20 mouse cellular contexts compared by ENCODE assay signal in the genomic region with DNA sequence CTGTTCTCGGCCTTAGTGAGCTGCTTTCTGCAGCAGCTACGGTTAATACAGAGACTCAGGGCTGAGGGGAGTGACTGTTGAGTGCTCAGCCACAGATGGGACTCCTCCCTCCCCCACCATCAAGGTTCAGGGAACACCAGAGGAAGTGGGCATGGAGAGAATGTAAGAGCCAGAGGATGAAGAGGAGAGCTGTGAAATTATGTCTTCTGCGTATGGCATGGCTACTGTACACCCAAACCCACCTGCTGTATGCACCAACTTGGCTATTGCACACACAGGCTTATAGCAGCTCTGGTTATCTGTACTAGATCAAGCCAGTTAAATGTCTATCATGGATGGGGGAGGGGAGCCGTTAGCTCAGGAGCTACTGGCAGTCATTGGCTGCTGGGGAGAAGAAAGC. TPM values are rescaled to one million over a fixed set of nuclear protein-coding genes. Genes with fewer than 3 reads are reported as not detected.
DNase-seq lines count a peak whose midpoint lies in the region; ATAC-seq lines count a peak whose summit lies in the region.
"Had no signal": no experiment of that assay in that cellular context is flagged by ENCODE, and none has a peak within 500 bp of the region (broad histone marks: within the 10 kb centered on the region; RNA-seq: fewer than 3 reads in every experiment).

No protein-coding gene starts in this region.

- H3K4me1 ChIP-seq in liver, embryonic 15.5 days (replicated peaks), result peaks cover 60% of the 10 kb centered on the region
- no peaks in the 10 kb centered on the region for H3K4me1 ChIP-seq in hindbrain, embryonic 10.5 days (replicated peaks)
- H3K4me1 ChIP-seq: neural tube, embryonic 12.5 days had no signal

- no peak for ATAC-seq in CD4-positive, CD25-positive, alpha-beta regulatory T cell, adult 4 months
- ATAC-seq in liver, embryonic 15.5 days (ENCODE audit: insufficient read depth), result no peak
- ATAC-seq: forebrain, embryonic 16.5 days; intestine, embryonic 15.5 days had no signal

- H3K4me3 ChIP-seq in liver, embryonic 15.5 days (replicated peaks), result no peak overlapping the region
- H3K4me3 ChIP-seq in hindbrain, embryonic 10.5 days, result no peak overlapping the region
- H3K4me3 ChIP-seq: embryonic facial prominence, embryonic 13.5 days; intestine, embryonic 15.5 days; kidney, embryonic 15.5 days; limb, embryonic 10.5 days; midbrain, embryonic 10.5 days; neural tube, embryonic 12.5 days had no signal

- peaks cover 9% of the 10 kb centered on the region for H3K36me3 ChIP-seq in liver, embryonic 15.5 days (replicated peaks)
- H3K36me3 ChIP-seq in hindbrain, embryonic 10.5 days, result peaks cover 17% of the 10 kb centered on the region
- H3K36me3 ChIP-seq: embryonic facial prominence, embryonic 13.5 days; intestine, embryonic 15.5 days; kidney, embryonic 15.5 days; neural tube, embryonic 12.5 days had no signal

- H3K27ac ChIP-seq in liver, embryonic 15.5 days (replicated peaks), result peak overlapping the region; percentile 48; the same call in 1 of the 2 replicates
- no peak overlapping the region for H3K27ac ChIP-seq in hindbrain, embryonic 10.5 days
- H3K27ac ChIP-seq: embryonic facial prominence, embryonic 13.5 days; hindbrain, embryonic 14.5 days; intestine, embryonic 15.5 days; kidney, embryonic 15.5 days; limb, embryonic 10.5 days; midbrain, embryonic 10.5 days; neural tube, embryonic 12.5 days had no signal

- DNase-seq in CD4-positive, CD25-positive, alpha-beta regulatory T cell, adult 2 months (ENCODE audit: low read depth, low spot score), result peak; percentile 39
- peak; percentile 10 for DNase-seq in 416B (ENCODE audit: low read depth)
- peak; percentile 59 to 61 for DNase-seq in thymus, postnatal 10 days (ENCODE audit: low spot score in 2 of 2)
- DNase-seq in hindbrain, embryonic 10.5 days (ENCODE audit: low spot score), result no peak
- no peak for DNase-seq in urinary bladder, postnatal 36 days (ENCODE audit: low spot score in 2 of 2)
- DNase-seq in embryo, embryonic 10.5 days (ENCODE audit: low spot score), result no peak
- DNase-seq: cerebellum, adult 9-10 months; kidney, postnatal 4 days; lung, postnatal 10 days; right cerebral cortex, postnatal 4 days had no signal

- no peaks in the 10 kb centered on the region for H3K9me3 ChIP-seq in liver, embryonic 15.5 days (replicated peaks)
- no peaks in the 10 kb centered on the region for H3K9me3 ChIP-seq in hindbrain, embryonic 10.5 days
- H3K9me3 ChIP-seq: embryonic facial prominence, embryonic 13.5 days; intestine, embryonic 15.5 days; kidney, embryonic 15.5 days; limb, embryonic 10.5 days; midbrain, embryonic 10.5 days; neural tube, embryonic 12.5 days had no signal

- no peaks in the 10 kb centered on the region for H3K27me3 ChIP-seq in liver, embryonic 15.5 days
- no peaks in the 10 kb centered on the region for H3K27me3 ChIP-seq in hindbrain, embryonic 10.5 days (ENCODE audit: insufficient read depth, poor library complexity, severe bottlenecking)
- H3K27me3 ChIP-seq: embryonic facial prominence, embryonic 13.5 days; intestine, embryonic 15.5 days; kidney, embryonic 15.5 days; neural tube, embryonic 12.5 days had no signal

- H3K9ac ChIP-seq in liver, embryonic 15.5 days, result no peak overlapping the region; the same call in 1 of the 2 replicates
- H3K9ac ChIP-seq: embryonic facial prominence, embryonic 13.5 days; hindbrain, embryonic 14.5 days; intestine, embryonic 15.5 days; kidney, embryonic 15.5 days; neural tube, embryonic 12.5 days had no signal

- WGBS in liver, embryonic 15.5 days (ENCODE audit: insufficient replicate concordance), result 25% methylated on average over 4 of the region's 4 CpGs
- 73% methylated on average over 4 of the region's 4 CpGs for WGBS in hindbrain, embryonic 10.5 days

- H3K4me2 ChIP-seq in liver, embryonic 15.5 days, result no peak overlapping the region
- H3K4me2 ChIP-seq: embryonic facial prominence, embryonic 13.5 days; hindbrain, embryonic 14.5 days; intestine, embryonic 15.5 days; kidney, embryonic 15.5 days; neural tube, embryonic 12.5 days had no signal

RNA-seq across cellular contexts. Expression of gene Ttll12, which starts 6.2 kb away (rescaled TPM):
- polyA plus RNA-seq in CD4-positive, CD25-positive, alpha-beta regulatory T cell, adult 4 months (2017; shearing (Covaris generic)), result 10 to 100 TPM in 1 of 2 experiments, 1 to 10 TPM in 1; 9.0 to 12.2 TPM
- polyA plus RNA-seq in liver, embryonic 15.5 days (2015; fragmentation: Nextera tagmentation; extraction: Ambion mirVana), result 35.6 and 38.5 TPM in 2 replicates
- polyA plus RNA-seq in hindbrain, embryonic 10.5 days (2016; fragmentation: Nextera tagmentation; extraction: Ambion mirVana), result 59.1 and 59.6 TPM in 2 replicates

RNA-seq across cellular contexts. Expression of gene Mcat, which starts 37.6 kb away (rescaled TPM):
- 1 to 10 TPM; 2.3 to 3.2 TPM for polyA plus RNA-seq in CD4-positive, CD25-positive, alpha-beta regulatory T cell, adult 4 months (2017; shearing (Covaris generic))
- polyA plus RNA-seq in liver, embryonic 15.5 days (2015; fragmentation: Nextera tagmentation; extraction: Ambion mirVana), result 15.4 and 16.8 TPM in 2 replicates
- polyA plus RNA-seq in hindbrain, embryonic 10.5 days (2016; fragmentation: Nextera tagmentation; extraction: Ambion mirVana), result 48.4 and 49.0 TPM in 2 replicates

RNA-seq across cellular contexts. Expression of gene Tspo, which starts 37.8 kb away (rescaled TPM):
- polyA plus RNA-seq in CD4-positive, CD25-positive, alpha-beta regulatory T cell, adult 4 months (2017; shearing (Covaris generic)), result 100 to 1,000 TPM; 259 to 323 TPM
- 202 and 217 TPM in 2 replicates for polyA plus RNA-seq in liver, embryonic 15.5 days (2015; fragmentation: Nextera tagmentation; extraction: Ambion mirVana)
- polyA plus RNA-seq in hindbrain, embryonic 10.5 days (2016; fragmentation: Nextera tagmentation; extraction: Ambion mirVana), result 40.7 TPM in 2 replicates

Comparison
In these comparisons a context has a peak if more than half of its experiments do, and no peak if none do; other contexts are left out.
1. DNase-seq: peak in CD4-positive, CD25-positive, alpha-beta regulatory T cell, adult 2 months (single experiment), 416B (single experiment) and thymus, postnatal 10 days (2 of 2); none in hindbrain, embryonic 10.5 days (single experiment), urinary bladder, postnatal 36 days (0 of 2) and embryo, embryonic 10.5 days (single experiment).